Mouse (Mus musculus): ENCODE results near the gene Vmn1r192. TPM values are rescaled to one million over a fixed set of nuclear protein-coding genes. Genes with fewer than 3 reads are reported as not detected.
"Not testable (repeated sequence)": the region's sequence is repeated elsewhere in the genome, so short reads cannot be mapped to it uniquely, and the experiment has no call there.

Vmn1r192 gene
- polyA plus RNA-seq (2016; fragmentation: Nextera tagmentation; extraction: Ambion mirVana): not detected in 2 replicates

GRCm38 (mm10) chr13:22191041-22191440, at the start of gene Vmn1r192:
Gene Vmn1r192 (minus strand): TSS chr13:22191141.
- no peak for ATAC-seq (ENCODE audit: low FRiP score, low read depth)
- H3K27ac ChIP-seq: no peak within 1 kb of the TSS
- H3K4me3 ChIP-seq: no peak within 1 kb of the TSS
- H3K9me3 ChIP-seq: no peaks in the 10 kb centered on the region
- H3K27me3 ChIP-seq (replicated peaks): no peaks in the 10 kb centered on the region
- no peak within 1 kb of the TSS for H3K4me2 ChIP-seq (replicated peaks)
- no peaks in the 10 kb centered on the region for H3K4me1 ChIP-seq
- H3K9ac ChIP-seq: no peak within 1 kb of the TSS
- no peaks in the 10 kb centered on the region for H3K36me3 ChIP-seq

- not testable (repeated sequence) for H3K4me1 ChIP-seq; H3K9me3 ChIP-seq; H3K27ac ChIP-seq; H3K36me3 ChIP-seq; H3K27me3 ChIP-seq (replicated peaks); H3K4me3 ChIP-seq; ATAC-seq (ENCODE audit: low FRiP score, low read depth); H3K9ac ChIP-seq; H3K4me2 ChIP-seq (replicated peaks)
- 87% methylated on average over 1 of the region's 1 CpGs for WGBS
These were observed 32.1 kb upstream of the Vmn1r192 start, which contains the start of gene Vmn1r193 for GRCm38 (mm10) chr13:22223060-22223459. Gene Vmn1r193 (minus strand): TSS chr13:22223160.

GRCm38 (mm10) chr13:22192756-22193155, 1.8 kb upstream of the Vmn1r192 start:
- not testable (repeated sequence) for H3K27ac ChIP-seq; H3K4me1 ChIP-seq; H3K9ac ChIP-seq; H3K4me2 ChIP-seq (replicated peaks); H3K9me3 ChIP-seq; H3K36me3 ChIP-seq; ATAC-seq (ENCODE audit: low FRiP score, low read depth); H3K4me3 ChIP-seq; H3K27me3 ChIP-seq (replicated peaks)
- WGBS: 68% methylated on average over 3 of the region's 3 CpGs

GRCm38 (mm10) chr13:22190385-22190784, 556 bp downstream of the Vmn1r192 start:
- Histone ChIP-seq H3K4me1 (no peaks in the 10 kb centered on the region), H3K27me3 (replicated peaks) (no peaks in the 10 kb centered on the region), H3K4me2 (replicated peaks) (no peak overlapping the region), H3K36me3 (no peaks in the 10 kb centered on the region), H3K9ac (no peak overlapping the region), H3K9me3 (no peaks in the 10 kb centered on the region), H3K27ac (no peak overlapping the region), H3K4me3 (no peak overlapping the region)
- ATAC-seq (ENCODE audit: low FRiP score, low read depth): no peak
- 66% methylated on average over 2 of the region's 2 CpGs for WGBS

- Histone ChIP-seq H3K4me1 (no peaks in the 10 kb centered on the region), H3K9ac (no peak overlapping the region), H3K9me3 (no peaks in the 10 kb centered on the region), H3K4me2 (replicated peaks) (no peak overlapping the region), H3K4me3 (no peak overlapping the region), H3K36me3 (no peaks in the 10 kb centered on the region), H3K27ac (no peak overlapping the region), H3K27me3 (replicated peaks) (no peaks in the 10 kb centered on the region)
- ATAC-seq (ENCODE audit: low FRiP score, low read depth): no peak
- 97% methylated on average over 2 of the region's 2 CpGs for WGBS
These were observed 1.6 kb downstream of the Vmn1r192 start for GRCm38 (mm10) chr13:22189313-22189712.

- Histone ChIP-seq H3K27me3 (replicated peaks) (no peaks in the 10 kb centered on the region), H3K4me2 (replicated peaks) (no peak within 1 kb of the TSS), H3K9me3 (no peaks in the 10 kb centered on the region), H3K9ac (no peak within 1 kb of the TSS), H3K4me3 (no peak within 1 kb of the TSS), H3K4me1 (no peaks in the 10 kb centered on the region), H3K27ac (no peak within 1 kb of the TSS), H3K36me3 (no peaks in the 10 kb centered on the region)
- 89% methylated on average over 1 of the region's 1 CpGs for WGBS
- ATAC-seq (ENCODE audit: low FRiP score, low read depth): no peak
These were observed 7.1 kb downstream of the Vmn1r192 start, which contains the start of gene Vmn1r191 for GRCm38 (mm10) chr13:22183869-22184268. Gene Vmn1r191 (minus strand): TSS chr13:22183969.

GRCm38 (mm10) chr13:22168416-22168815, 22.5 kb downstream of the Vmn1r192 start:
- no peak for ATAC-seq (ENCODE audit: low FRiP score, low read depth)
- no peak overlapping the region for H3K4me2 ChIP-seq (replicated peaks)
- no peak overlapping the region for H3K9ac ChIP-seq
- no peaks in the 10 kb centered on the region for H3K36me3 ChIP-seq
- H3K4me3 ChIP-seq: no peak overlapping the region
- peaks cover 7% of the 10 kb centered on the region; the same call in 1 of the 2 replicates for H3K9me3 ChIP-seq
- no peaks in the 10 kb centered on the region for H3K27me3 ChIP-seq (replicated peaks)
- no peaks in the 10 kb centered on the region for H3K4me1 ChIP-seq
- 93% methylated on average over 15 of the region's 15 CpGs for WGBS
- no peak overlapping the region for H3K27ac ChIP-seq

GRCm38 (mm10) chr13:22136495-22137293, 54.2 kb downstream of the Vmn1r192 start:
- H3K4me3 ChIP-seq; H3K27ac ChIP-seq; H3K9ac ChIP-seq; H3K27me3 ChIP-seq (replicated peaks); ATAC-seq (ENCODE audit: low FRiP score, low read depth); H3K9me3 ChIP-seq; H3K4me1 ChIP-seq; H3K4me2 ChIP-seq (replicated peaks); H3K36me3 ChIP-seq: not testable (repeated sequence)
- WGBS: 78% methylated on average over 5 of the region's 5 CpGs

Small RNA genes within 50 kb of the gene (microRNA-seq; reads per million reads assigned to microRNA genes)
- not detected for gene Gm23282
- gene Gm25084: not detected

Other genes with a start within 250 kb of the Vmn1r192 start
- gene Zfp184, start 246.0 kb downstream of the Vmn1r192 start, polyA plus RNA-seq (2016; fragmentation: Nextera tagmentation; extraction: Ambion mirVana): 19.1 and 19.4 TPM in 2 replicates
- not detected in 2 replicates for gene Pom121l2, start 209.9 kb downstream of the Vmn1r192 start, polyA plus RNA-seq (2016; fragmentation: Nextera tagmentation; extraction: Ambion mirVana)
- gene Prss16, start 181.4 kb downstream of the Vmn1r192 start, polyA plus RNA-seq (2016; fragmentation: Nextera tagmentation; extraction: Ambion mirVana): 0.41 TPM in 1 of 2 replicates, not detected in the other
- gene Hist1h2ah, start 155.6 kb downstream of the Vmn1r192 start, polyA plus RNA-seq (2016; fragmentation: Nextera tagmentation; extraction: Ambion mirVana): 3.3 and 13.9 TPM in 2 replicates
- 5.2 and 9.5 TPM in 2 replicates for gene Hist1h2bk, start 155.3 kb downstream of the Vmn1r192 start, polyA plus RNA-seq (2016; fragmentation: Nextera tagmentation; extraction: Ambion mirVana)
- 20.1 and 23.9 TPM in 2 replicates for gene Hist1h4i, start 149.8 kb downstream of the Vmn1r192 start, polyA plus RNA-seq (2016; fragmentation: Nextera tagmentation; extraction: Ambion mirVana)
- gene Hist1h2ag, start 148.2 kb downstream of the Vmn1r192 start, polyA plus RNA-seq (2016; fragmentation: Nextera tagmentation; extraction: Ambion mirVana): 43.6 and 46.1 TPM in 2 replicates
- gene Hist1h2bj, start 147.9 kb downstream of the Vmn1r192 start, polyA plus RNA-seq (2016; fragmentation: Nextera tagmentation; extraction: Ambion mirVana): 10.5 and 12.6 TPM in 2 replicates
- not detected in 2 replicates for gene Vmn1r188, start 106.7 kb downstream of the Vmn1r192 start, polyA plus RNA-seq (2016; fragmentation: Nextera tagmentation; extraction: Ambion mirVana)
- gene Vmn1r189, start 85.3 kb downstream of the Vmn1r192 start, polyA plus RNA-seq (2016; fragmentation: Nextera tagmentation; extraction: Ambion mirVana): not detected in 2 replicates
- gene Vmn1r191, start 7.2 kb downstream of the Vmn1r192 start, polyA plus RNA-seq (2016; fragmentation: Nextera tagmentation; extraction: Ambion mirVana): not detected in 2 replicates
- gene Vmn1r193, start 32.0 kb upstream of the Vmn1r192 start, polyA plus RNA-seq (2016; fragmentation: Nextera tagmentation; extraction: Ambion mirVana): not detected in 2 replicates
- gene Vmn1r194, start 53.1 kb upstream of the Vmn1r192 start, polyA plus RNA-seq (2016; fragmentation: Nextera tagmentation; extraction: Ambion mirVana): not detected in 2 replicates
- gene Vmn1r195, start 79.4 kb upstream of the Vmn1r192 start, polyA plus RNA-seq (2016; fragmentation: Nextera tagmentation; extraction: Ambion mirVana): not detected in 2 replicates
- gene Vmn1r196, start 98.8 kb upstream of the Vmn1r192 start, polyA plus RNA-seq (2016; fragmentation: Nextera tagmentation; extraction: Ambion mirVana): not detected in 2 replicates
- gene Vmn1r197, start 133.4 kb upstream of the Vmn1r192 start, polyA plus RNA-seq (2016; fragmentation: Nextera tagmentation; extraction: Ambion mirVana): not detected in 2 replicates
- gene Vmn1r198, start 159.2 kb upstream of the Vmn1r192 start, polyA plus RNA-seq (2016; fragmentation: Nextera tagmentation; extraction: Ambion mirVana): not detected in 2 replicates
- gene Vmn1r199, start 188.7 kb upstream of the Vmn1r192 start, polyA plus RNA-seq (2016; fragmentation: Nextera tagmentation; extraction: Ambion mirVana): not detected in 2 replicates
- 0.04 TPM in 2 replicates for gene Vmn1r200, start 199.2 kb upstream of the Vmn1r192 start, polyA plus RNA-seq (2016; fragmentation: Nextera tagmentation; extraction: Ambion mirVana)